Mouse (Mus musculus) adrenal gland, adult 10 weeks (tissue): Measurements from ENCODE around the gene Pnpla2. TPM values are rescaled to one million over a fixed set of nuclear protein-coding genes. Genes with fewer than 3 reads are reported as not detected.

ENCODE experiments used
- polyA plus RNA-seq: library from polyadenylated mRNA; stranded (reverse); fragments of 350-450 nt; fragmentation: Illumina TruSeq; extraction: RNeasy Lipid Tissue Mini Kit (QIAGEN cat#74804); gene quantifications from one replicate; pipeline ENCODE4 v1.2.3, GENCODE M21; 2014; ENCODE audit warnings: low read depth, low replicate concordance

Gene Pnpla2
- polyA plus RNA-seq: 15.2 TPM

DNA sequence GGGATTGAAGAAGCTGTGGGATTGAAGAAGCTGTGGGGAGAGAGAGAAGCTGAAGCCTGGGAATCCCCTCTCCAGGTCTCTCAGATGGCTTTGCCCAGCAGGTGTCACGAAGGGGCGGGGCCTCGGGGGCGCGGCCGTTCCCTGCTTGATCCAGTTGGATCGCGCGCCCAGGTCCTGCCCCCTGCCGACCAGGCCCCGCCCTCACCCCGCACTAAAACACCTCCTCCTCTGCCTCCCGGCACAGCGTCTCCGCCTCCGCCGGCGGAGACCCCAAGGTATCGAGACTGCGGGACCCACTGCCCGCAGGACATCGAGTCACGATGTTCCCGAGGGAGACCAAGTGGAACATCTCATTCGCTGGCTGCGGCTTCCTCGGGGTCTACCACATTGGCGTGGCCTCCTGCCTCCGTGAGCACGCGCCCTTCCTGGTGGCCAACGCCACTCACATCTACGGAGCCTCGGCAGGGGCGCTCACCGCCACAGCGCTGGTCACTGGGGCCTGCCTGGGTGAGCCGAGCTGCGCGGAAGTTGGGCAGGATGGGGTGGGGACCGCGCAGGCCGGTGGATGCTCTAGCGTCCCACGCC lies at the start of gene Pnpla2:
Gene Pnpla2, plus strand, starts transcription at position 232 of the 585 bp plus-strand sequence.

DNA sequence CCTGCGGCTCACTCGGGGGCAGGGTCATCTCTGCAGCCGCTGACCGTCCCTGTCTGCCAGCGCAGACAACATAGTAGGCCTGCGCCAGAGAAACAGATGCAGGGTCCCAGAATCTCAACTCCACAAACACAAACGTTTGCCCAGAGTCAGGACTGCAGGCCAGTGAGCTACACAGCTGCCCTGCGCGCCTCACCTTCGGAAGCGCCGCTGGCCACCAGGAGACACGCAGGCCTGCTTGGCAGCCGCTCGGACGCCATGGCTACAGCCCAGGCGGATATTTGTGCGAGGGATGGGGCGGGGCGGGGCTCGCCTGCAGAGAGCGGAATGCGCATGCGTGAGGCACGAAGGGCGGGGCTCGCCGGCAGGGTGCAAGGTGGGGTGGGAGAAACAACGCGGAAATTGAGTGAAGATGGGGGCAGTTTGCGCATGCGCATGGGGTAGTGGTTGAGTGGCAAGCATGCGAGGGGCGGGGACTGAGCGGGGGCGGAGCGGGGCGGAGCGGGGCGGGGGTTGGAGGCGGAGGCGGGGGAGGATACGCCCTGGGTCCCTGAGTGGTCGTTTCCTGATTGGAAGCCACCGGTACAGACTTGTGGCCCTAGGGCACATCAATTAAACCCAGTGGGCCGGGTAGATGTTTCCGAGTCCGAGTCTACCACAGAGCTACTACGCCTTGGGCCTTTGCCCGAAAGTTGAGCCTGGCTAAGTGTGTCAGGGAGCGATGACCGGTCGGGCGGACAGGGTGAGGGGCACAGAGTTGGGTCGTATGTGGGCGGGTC lies 41.0 kb upstream of the Pnpla2 start, which contains the start of gene Gatd1:
Gene Gatd1, minus strand, starts transcription at position 328 of the 776 bp plus-strand sequence.

DNA sequence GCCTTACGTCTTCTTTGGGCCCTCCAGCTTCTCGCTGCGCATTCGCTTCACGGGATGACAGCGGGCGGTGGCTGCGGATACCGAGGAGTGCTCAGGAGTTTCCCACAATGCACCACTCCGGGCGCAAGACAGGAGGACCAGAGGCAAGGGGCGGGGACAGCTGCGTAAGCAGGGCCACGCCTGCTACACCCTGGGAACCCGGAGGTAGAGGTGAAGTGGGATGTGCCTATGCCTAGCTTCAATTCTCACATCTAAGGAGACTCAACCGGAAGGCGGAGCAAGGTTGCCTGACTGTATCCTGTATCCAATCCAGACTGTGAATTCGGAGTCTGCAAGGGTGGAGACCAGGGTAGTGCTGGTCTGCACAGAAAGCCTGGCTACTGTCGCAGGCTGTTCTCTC lies 25.7 kb upstream of the Pnpla2 start, which contains the start of gene Cend1:
Gene Cend1, minus strand, starts transcription at position 182 of the 400 bp plus-strand sequence.

DNA sequence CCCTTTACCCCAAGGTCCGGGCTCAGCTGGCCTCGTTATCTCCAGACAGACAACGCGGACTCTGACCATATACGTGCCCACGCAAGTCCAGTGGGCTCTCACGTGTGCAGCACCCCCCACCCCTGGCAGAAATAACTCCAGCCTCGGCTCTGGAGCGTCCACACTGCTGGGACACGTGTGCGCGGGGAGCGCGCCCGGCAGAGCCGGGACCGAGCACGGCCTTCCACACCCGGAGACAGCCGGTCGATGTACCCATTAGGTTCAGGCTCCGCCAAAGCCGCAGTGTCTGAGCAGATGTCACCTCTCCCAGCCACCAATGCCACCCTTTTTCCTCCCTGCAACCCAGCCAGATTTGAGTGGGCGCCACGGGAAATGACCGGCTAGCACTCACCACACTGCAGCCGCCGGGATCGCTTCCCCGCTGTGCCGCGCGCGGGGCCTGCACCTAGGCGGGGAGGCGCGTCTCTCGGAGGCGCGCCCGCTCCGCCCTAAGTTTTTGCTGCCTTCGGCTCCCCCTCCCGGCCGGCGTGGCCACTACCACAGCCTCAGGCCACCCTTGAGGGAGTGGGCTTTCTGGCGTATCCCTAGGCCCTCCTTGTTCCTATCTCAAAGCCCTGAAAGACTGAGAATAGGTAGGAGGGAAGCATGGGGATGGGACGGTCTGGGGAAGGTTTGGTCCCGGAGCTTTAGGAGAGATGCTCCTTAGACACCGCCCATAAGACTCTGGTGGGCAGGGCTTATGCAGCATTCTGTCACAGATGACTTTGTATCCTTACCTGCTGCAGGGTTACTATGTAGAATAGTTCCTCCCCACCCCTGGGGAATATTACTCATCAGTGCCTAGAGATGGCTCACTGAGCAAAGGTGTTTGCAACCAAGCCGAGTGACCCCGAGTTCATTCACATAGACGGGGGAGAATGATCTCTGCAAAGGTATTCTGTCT lies 17.5 kb upstream of the Pnpla2 start, which contains the start of gene Slc25a22:
Gene Slc25a22, minus strand, starts transcription at position 715 of the 943 bp plus-strand sequence.

DNA sequence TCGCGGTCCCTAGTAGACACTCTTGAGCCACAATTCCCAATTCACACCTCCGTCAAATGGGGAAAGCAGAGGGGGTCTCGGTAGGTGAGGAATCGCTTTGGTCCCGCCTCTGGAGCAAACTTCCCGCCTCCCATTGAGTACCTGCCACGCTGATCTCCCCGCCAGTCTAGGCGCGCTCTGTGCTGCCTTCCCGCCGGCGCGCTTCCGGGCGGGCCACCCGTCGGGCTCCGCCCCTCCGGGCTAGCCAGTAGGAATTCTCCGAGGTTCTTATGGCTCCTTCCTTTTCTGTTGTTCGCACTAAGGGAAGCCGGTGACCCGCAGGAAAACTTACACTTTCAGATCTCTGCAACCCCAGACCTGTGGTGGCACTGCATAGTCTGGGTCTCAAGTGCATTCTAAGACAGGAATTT lies 11.2 kb upstream of the Pnpla2 start, which contains the start of gene Pidd1:
Gene Pidd1, minus strand, starts transcription at position 198 of the 410 bp plus-strand sequence.

DNA sequence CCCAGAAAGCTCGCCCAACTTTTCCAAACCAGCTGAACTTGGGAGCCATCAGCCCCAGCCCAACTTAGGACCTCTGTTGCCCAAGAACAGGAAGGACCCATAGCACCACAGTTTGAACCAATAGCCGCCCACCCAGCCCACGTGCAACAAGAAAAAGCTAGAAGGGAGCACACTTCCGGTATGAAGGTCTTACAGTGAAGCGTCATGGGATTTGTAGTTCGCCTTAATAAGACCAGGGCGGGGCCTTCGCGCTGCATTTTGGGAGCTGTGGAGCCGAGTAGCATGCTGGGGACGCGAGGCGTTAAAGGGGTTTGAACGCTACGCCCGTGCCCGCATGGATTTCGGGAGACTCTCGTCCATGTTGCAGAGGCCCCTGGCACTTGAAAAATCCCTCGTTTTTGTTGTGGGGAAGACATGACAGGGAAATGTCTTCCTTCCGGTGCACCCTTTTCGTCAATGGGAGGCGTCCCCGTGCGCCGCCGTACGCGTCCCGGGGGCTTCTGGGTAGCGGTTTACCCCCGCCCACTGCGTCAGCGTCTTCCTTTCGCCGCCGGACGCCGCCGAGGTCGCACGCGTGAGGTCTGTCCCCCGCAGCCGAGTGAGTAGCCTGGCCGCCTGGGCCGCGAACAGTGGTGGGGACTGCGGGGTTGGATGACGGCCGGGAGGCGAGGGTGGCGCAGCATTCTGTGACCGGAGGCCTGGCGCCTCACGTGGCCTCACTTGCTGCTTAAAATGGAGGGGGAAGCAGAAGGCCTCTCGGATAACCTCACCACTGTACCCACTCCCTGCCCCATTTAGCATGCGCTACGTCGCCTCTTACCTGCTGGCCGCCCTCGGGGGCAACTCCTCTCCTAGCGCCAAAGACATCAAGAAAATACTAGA lies 7.6 kb upstream of the Pnpla2 start, which contains the start of gene Rplp2:
Gene Rplp2, plus strand, starts transcription at position 261 of the 882 bp plus-strand sequence.

DNA sequence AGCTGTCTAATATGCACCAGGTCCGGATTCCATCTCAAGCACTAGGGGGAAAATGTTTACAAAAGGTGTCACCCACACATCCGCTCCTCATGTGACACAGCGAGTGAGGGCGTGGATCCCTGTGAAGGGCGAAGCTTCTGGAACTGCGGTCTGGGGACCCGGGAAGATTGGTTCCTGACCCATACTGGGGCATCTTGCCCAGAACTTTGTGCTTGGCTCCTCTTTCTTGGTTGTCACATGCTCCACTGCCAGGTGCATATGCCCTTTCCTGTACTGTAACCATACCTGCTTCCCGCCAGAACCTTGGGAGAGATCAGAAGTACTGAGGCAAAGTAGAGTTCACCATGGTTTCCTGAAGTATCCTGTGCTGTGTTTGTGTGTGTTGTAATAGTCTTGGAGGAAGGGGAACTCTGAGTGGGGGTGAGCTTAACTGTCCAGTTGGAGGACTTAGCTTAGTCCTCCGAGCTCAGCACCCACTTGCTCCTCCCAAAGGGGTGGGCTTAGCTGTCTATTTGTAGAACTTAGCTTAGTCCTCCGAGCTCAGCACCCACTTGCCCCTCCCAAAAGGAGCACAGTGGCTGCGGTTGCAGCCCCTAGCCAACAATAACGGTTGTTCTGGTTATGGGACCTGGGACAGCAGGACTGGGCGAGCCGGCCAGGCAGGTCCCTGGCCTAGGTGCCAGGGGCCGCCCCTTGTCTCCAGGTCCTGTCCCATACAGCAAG lies 5.6 kb downstream of the Pnpla2 start, which contains the start of gene Cracr2b:
Gene Cracr2b, plus strand, starts transcription at position 704 of the 723 bp plus-strand sequence.

DNA sequence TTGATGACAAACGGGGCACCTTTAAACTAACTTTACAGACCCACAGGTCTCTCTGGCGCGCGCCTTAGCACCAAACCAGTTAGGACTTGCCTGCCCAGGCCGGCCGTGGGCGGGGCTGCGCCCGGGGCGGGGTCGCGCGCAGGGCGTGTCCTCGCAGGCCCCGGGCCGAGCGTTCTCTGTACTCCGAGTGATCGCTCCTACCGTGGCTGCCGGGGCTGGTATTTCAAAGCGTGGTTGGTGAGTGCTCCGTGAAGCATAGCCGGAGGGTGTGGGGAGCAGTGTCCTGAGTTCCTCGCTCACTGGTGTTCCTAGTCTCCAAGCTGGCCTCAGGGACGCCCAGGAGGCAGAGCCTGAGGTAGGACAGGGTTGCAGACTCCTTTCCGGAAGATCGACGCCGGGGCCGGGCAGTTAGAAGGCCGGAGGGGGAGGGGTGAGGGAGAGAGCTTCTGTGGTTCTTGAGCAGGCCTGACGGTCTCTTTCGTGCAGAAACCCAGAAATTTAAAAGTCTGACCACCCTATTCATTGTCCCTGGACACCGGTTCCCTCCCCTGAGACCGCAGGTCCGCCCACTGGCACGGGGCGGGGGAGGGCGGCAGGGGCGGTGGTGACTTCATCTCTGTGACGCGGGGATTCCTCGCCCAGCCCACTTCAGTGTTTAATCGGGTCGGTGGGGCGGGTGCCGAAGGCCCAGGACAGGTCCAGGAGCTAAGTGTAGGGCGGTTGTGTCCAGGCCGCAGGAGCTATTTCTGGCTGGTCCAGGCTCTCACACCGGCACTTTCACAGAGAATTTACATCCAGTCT lies 12.4 kb downstream of the Pnpla2 start, which contains the start of gene Cd151:
Gene Cd151, plus strand, starts transcription at position 163 of the 801 bp plus-strand sequence.

DNA sequence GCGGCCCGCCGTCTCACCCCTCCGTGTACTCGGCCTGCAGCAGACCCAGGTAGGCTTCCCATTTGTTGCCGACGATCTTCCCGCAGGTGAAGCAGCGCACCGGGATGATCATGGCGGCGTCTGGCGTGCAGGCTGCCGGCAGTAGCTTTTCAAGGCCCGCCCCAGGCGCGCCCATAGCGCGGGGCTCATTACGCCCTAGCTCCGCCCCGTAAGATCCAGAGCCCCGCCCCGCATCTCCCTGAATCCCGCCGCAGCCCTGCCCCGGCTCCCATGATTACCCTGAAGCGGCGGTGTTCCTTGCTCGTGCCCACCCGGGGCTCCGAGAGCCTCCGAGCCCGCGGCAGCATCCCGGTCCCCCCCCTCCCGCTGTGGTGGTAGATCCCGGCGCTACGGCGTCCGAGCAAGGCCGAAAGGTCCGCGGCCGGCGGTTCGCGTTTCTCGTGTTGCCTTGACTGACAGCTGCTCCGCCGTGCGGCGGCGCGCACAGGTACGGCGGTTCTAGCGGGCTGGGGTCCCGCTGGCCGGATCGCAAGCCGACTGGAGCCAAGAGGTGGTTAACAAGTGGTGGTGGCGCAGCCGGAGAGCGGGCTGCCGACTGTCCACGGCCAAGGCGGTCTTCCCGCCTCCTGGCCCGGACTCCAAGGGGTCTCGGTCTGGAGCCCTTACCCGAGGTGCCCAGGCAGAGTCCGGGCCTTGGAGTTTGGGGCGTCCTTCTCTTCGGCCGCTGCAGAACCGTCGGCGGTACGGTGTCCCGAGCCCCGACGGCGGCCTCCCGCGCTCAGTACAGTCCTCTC lies 20.2 kb downstream of the Pnpla2 start, which contains the start of the genes Polr2l and Tspan4:
Gene Polr2l, minus strand, starts transcription at position 122 of the 794 bp plus-strand sequence.
Gene Tspan4, plus strand, starts transcription at position 230 of the 794 bp plus-strand sequence.

Other genes with a start within 250 kb of the Pnpla2 start
- gene Lmntd2, start 241.1 kb upstream of the Pnpla2 start, polyA plus RNA-seq: not detected
- gene Rassf7, start 239.3 kb upstream of the Pnpla2 start, polyA plus RNA-seq: 0.64 TPM
- gene Phrf1, start 226.4 kb upstream of the Pnpla2 start, polyA plus RNA-seq: 17.6 TPM
- 19.8 TPM for gene Irf7, start 188.7 kb upstream of the Pnpla2 start, polyA plus RNA-seq
- 1.3 TPM for gene Cdhr5, start 178.4 kb upstream of the Pnpla2 start, polyA plus RNA-seq
- gene Sct, start 176.1 kb upstream of the Pnpla2 start, polyA plus RNA-seq: not detected
- gene Drd4, start 163.2 kb upstream of the Pnpla2 start, polyA plus RNA-seq: not detected
- gene Deaf1, start 127.5 kb upstream of the Pnpla2 start, polyA plus RNA-seq: 0.93 TPM
- gene Tmem80, start 127.5 kb upstream of the Pnpla2 start, polyA plus RNA-seq: 18.5 TPM
- gene Eps8l2, start 116.3 kb upstream of the Pnpla2 start, polyA plus RNA-seq: not detected
- 37.2 TPM for gene Taldo1, start 63.0 kb upstream of the Pnpla2 start, polyA plus RNA-seq
- gene Gatd1, start 41.1 kb upstream of the Pnpla2 start, polyA plus RNA-seq: 9.3 TPM
- 1.0 TPM for gene Cend1, start 25.7 kb upstream of the Pnpla2 start, polyA plus RNA-seq
- 2.9 TPM for gene Slc25a22, start 17.3 kb upstream of the Pnpla2 start, polyA plus RNA-seq
- 0.23 TPM for gene Pidd1, start 11.2 kb upstream of the Pnpla2 start, polyA plus RNA-seq
- 10.8 TPM for gene Rplp2, start 7.8 kb upstream of the Pnpla2 start, polyA plus RNA-seq
- not detected for gene Cracr2b, start 5.9 kb downstream of the Pnpla2 start, polyA plus RNA-seq
- 96.8 TPM for gene Cd151, start 12.2 kb downstream of the Pnpla2 start, polyA plus RNA-seq
- gene Polr2l, start 19.9 kb downstream of the Pnpla2 start, polyA plus RNA-seq: 6.1 TPM
- 1.6 TPM for gene Tspan4, start 20.0 kb downstream of the Pnpla2 start, polyA plus RNA-seq
- gene Chid1, start 84.7 kb downstream of the Pnpla2 start, polyA plus RNA-seq: 7.0 TPM
- 45.8 TPM for gene Ap2a2, start 107.0 kb downstream of the Pnpla2 start, polyA plus RNA-seq
- not detected for gene Muc6, start 200.1 kb downstream of the Pnpla2 start, polyA plus RNA-seq
- not detected for gene Muc2, start 235.1 kb downstream of the Pnpla2 start, polyA plus RNA-seq